Mouse (Mus musculus): ENCODE results near the gene Smc1b.

DNA sequence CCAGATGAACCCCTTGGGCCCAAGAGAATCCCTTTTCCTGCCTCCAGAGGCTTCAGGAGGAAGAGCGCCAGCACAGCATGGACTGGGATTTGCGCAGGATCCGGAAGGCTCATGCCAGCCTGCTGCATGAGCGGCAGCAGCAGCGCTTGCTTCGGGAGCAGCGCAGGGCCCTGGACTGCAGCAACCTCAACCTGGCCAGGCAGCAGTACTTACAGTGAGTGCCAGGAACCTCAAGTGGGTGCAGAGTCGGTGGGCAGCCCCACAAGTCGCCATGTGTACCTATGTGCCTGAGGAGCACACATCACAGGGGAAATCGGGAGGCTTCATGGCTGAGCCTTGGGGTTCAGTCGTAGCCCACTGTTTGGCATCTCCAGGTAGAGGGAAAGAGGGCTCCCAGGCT lies 11.4 kb upstream of the Smc1b start:
- TF ChIP-seq CTCF (IDR thresholded peaks at IDR 0.05; ENCODE audit: control insufficient read depth, insufficient read depth, insufficient read length) = no peak
- TF ChIP-seq MAX (IDR thresholded peaks at IDR 0.05) = no peak
- no peak for TF ChIP-seq USF1 (IDR thresholded peaks at IDR 0.05; ENCODE audit: low read depth)
- TF ChIP-seq CEBPB (IDR thresholded peaks at IDR 0.05; ENCODE audit: low read depth) = no peak

Measured in C2C12 (cell line).